Mouse (Mus musculus) small intestine, adult 2 months (tissue): ENCODE measurements around the gene Etfdh. TPM values are rescaled to one million over a fixed set of nuclear protein-coding genes. Genes with fewer than 3 reads are reported as not detected.

Experiments used
- H3K27ac ChIP-seq: fragments of 200-500 bp; 2 replicates; pipeline ENCODE4 v1.5.1; 2012; ENCODE audit warnings: low read depth, low read length, control low read depth, inconsistent platforms; ENCODE audit not compliant: insufficient read depth
- H3K27me3 ChIP-seq: fragments of 200-500 bp; 2 replicates; pipeline ENCODE4 v1.6.1; 2012; ENCODE audit warnings: mild to moderate bottlenecking, moderate library complexity, low read length, inconsistent platforms; ENCODE audit not compliant: control insufficient read depth, insufficient read depth
- H3K36me3 ChIP-seq: fragments of 200-500 bp; 2 replicates; pipeline ENCODE4 v1.6.1; 2012; ENCODE audit warnings: mild to moderate bottlenecking, low read length, control low read depth, inconsistent platforms; ENCODE audit not compliant: control insufficient read depth, insufficient read depth
- H3K4me1 ChIP-seq: fragments of 200-500 bp; 2 replicates; pipeline ENCODE4 v1.6.1; 2012; ENCODE audit warnings: low read length, inconsistent platforms, mixed read lengths; ENCODE audit not compliant: control insufficient read depth, insufficient read depth, insufficient read length
- H3K4me3 ChIP-seq: fragments of 200-500 bp; 2 replicates; pipeline ENCODE4 v1.5.1; 2012; ENCODE audit warnings: low read depth, mild to moderate bottlenecking, control low read depth, inconsistent platforms, low read length, moderate library complexity
- CTCF ChIP-seq: fragments of 200-500 bp; IDR thresholded peaks from 2 replicates; pipeline ENCODE4 v1.5.1; 2012; ENCODE audit warnings: low read depth, mild to moderate bottlenecking, control low read depth, inconsistent platforms, low read length, moderate library complexity, mixed read lengths; ENCODE audit not compliant: insufficient replicate concordance, insufficient read length; ENCODE audit errors: extremely low read depth
- POLR2A ChIP-seq: fragments of 200-500 bp; IDR thresholded peaks from 2 replicates; pipeline ENCODE4 v1.6.1; 2012; ENCODE audit warnings: low read depth, mild to moderate bottlenecking, control low read depth, inconsistent platforms, low read length, moderate library complexity
- WGBS: fragments of 180-500 bp; shearing (Covaris S2); methylation state at CpG from one replicate; pipeline ENCODE4 v1.1.7; 2018; 5-methylcytosine and 5-hydroxymethylcytosine counted together
- polyA plus RNA-seq: library from polyadenylated mRNA; depleted of rRNA; stranded (reverse); fragments of >200 nt; gene quantifications from 2 replicates; pipeline ENCODE4 v1.2.3, GENCODE M21; 2012

Etfdh gene
- polyA plus RNA-seq, 1 experiment, result 75.5 TPM

- no peak for TF ChIP-seq POLR2A
- TF ChIP-seq CTCF, result no peak
- 62% methylated on average over 3 of the region's 3 CpGs for WGBS
- H3K36me3 ChIP-seq, result no peaks in the 10 kb centered on the region
- no peak overlapping the region for H3K27ac ChIP-seq
- peaks cover 7% of the 10 kb centered on the region; the same call in 1 of the 2 replicates for H3K4me1 ChIP-seq
- H3K4me3 ChIP-seq, result no peak overlapping the region
- H3K27me3 ChIP-seq, result no peaks in the 10 kb centered on the region
Measured at GRCm38 (mm10) chr3:79569351-79569681, 60.0 kb downstream of the Etfdh start.

GRCm38 (mm10) chr3:79568629-79569350 lies 60.5 kb downstream of the Etfdh start:
- H3K27me3 ChIP-seq, result no peaks in the 10 kb centered on the region
- H3K4me3 ChIP-seq, result no peak overlapping the region
- TF ChIP-seq POLR2A, result no peak
- TF ChIP-seq CTCF, result no peak
- no peak overlapping the region for H3K27ac ChIP-seq
- H3K36me3 ChIP-seq, result no peaks in the 10 kb centered on the region
- H3K4me1 ChIP-seq, result peaks cover 7% of the 10 kb centered on the region; the same call in 1 of the 2 replicates
- WGBS, result 87% methylated on average over 16 of the region's 16 CpGs

- under 1% methylated on average over 51 of the region's 55 CpGs for WGBS
- no peaks in the 10 kb centered on the region for H3K36me3 ChIP-seq
- no peaks in the 10 kb centered on the region for H3K27me3 ChIP-seq
- peaks cover 7% of the 10 kb centered on the region; the same call in 1 of the 2 replicates for H3K4me1 ChIP-seq
- H3K4me3 ChIP-seq, result peak within 1 kb of the TSS; percentile 91
- H3K27ac ChIP-seq, result peak within 1 kb of the TSS; percentile 53; the same call in 1 of the 2 replicates
- TF ChIP-seq CTCF (no peak), POLR2A (peak; percentile 59; the same call in 1 of the 2 replicates)
Measured at GRCm38 (mm10) chr3:79567703-79568362, 61.5 kb downstream of the Etfdh start, which contains the start of gene Fnip2. Gene Fnip2, minus strand, starts transcription at chr3:79567796.

- H3K27me3 ChIP-seq, result no peaks in the 10 kb centered on the region
- no peaks in the 10 kb centered on the region for H3K36me3 ChIP-seq
- TF ChIP-seq POLR2A, result no peak
- TF ChIP-seq CTCF, result no peak
- peak overlapping the region; percentile 91 for H3K4me3 ChIP-seq
- H3K27ac ChIP-seq, result no peak overlapping the region
- WGBS, result 2% methylated on average over 57 of the region's 60 CpGs
- H3K4me1 ChIP-seq, result peaks cover 7% of the 10 kb centered on the region; the same call in 1 of the 2 replicates
Measured at GRCm38 (mm10) chr3:79566716-79567691, 62.3 kb downstream of the Etfdh start.

GRCm38 (mm10) chr3:79564875-79565606 lies 64.3 kb downstream of the Etfdh start:
- no peak for TF ChIP-seq CTCF
- TF ChIP-seq POLR2A, result no peak
- H3K27me3 ChIP-seq, result no peaks in the 10 kb centered on the region
- no peak overlapping the region for H3K4me3 ChIP-seq
- 52% methylated on average over 10 of the region's 10 CpGs for WGBS
- H3K27ac ChIP-seq, result no peak overlapping the region
- no peaks in the 10 kb centered on the region for H3K36me3 ChIP-seq
- peaks cover 7% of the 10 kb centered on the region; the same call in 1 of the 2 replicates for H3K4me1 ChIP-seq

GRCm38 (mm10) chr3:79563511-79563910 lies 65.8 kb downstream of the Etfdh start:
- WGBS, result 89% methylated on average over 2 of the region's 2 CpGs
- H3K4me1 ChIP-seq, result peaks cover 14% of the 10 kb centered on the region; the same call in 1 of the 2 replicates
- TF ChIP-seq POLR2A (no peak), CTCF (no peak)
- no peaks in the 10 kb centered on the region for H3K36me3 ChIP-seq
- no peak overlapping the region for H3K27ac ChIP-seq
- no peaks in the 10 kb centered on the region for H3K27me3 ChIP-seq
- no peak overlapping the region for H3K4me3 ChIP-seq
